Mouse (Mus musculus): ENCODE measurements around the gene Foxe3. TPM values are rescaled to one million over a fixed set of nuclear protein-coding genes. Genes with fewer than 3 reads are reported as not detected.
"Not testable (repeated sequence)": the region's sequence is repeated elsewhere in the genome, so short reads cannot be mapped to it uniquely, and the experiment has no call there.

The Foxe3 gene
- 6.7 and 14.7 TPM in 2 replicates for polyA plus RNA-seq (2016; fragmentation: Nextera tagmentation; extraction: Ambion mirVana)

GRCm38 (mm10) chr4:114925917-114926312, at the start of gene Foxe3:
Gene Foxe3, minus strand, starts transcription at chr4:114926013.
- H3K27me3 ChIP-seq (ENCODE audit: low read depth, poor library complexity, severe bottlenecking): peaks cover 91% of the 10 kb centered on the region
- WGBS: under 1% methylated on average over 24 of the region's 25 CpGs
- H3K9me3 ChIP-seq (replicated peaks): no peaks in the 10 kb centered on the region
- peaks cover 33% of the 10 kb centered on the region for H3K4me1 ChIP-seq
- DNase-seq (ENCODE audit: low spot score): no peak
- no peaks in the 10 kb centered on the region for H3K36me3 ChIP-seq
- peak within 1 kb of the TSS; percentile 81 for H3K27ac ChIP-seq (replicated peaks)
- H3K4me3 ChIP-seq: peak within 1 kb of the TSS; percentile 60

- Histone ChIP-seq H3K36me3 (peaks cover 10% of the 10 kb centered on the region), H3K4me1 (no peaks in the 10 kb centered on the region), H3K27me3 (ENCODE audit: low read depth, poor library complexity, severe bottlenecking) (no peaks in the 10 kb centered on the region), H3K9me3 (replicated peaks) (no peaks in the 10 kb centered on the region), H3K4me3 (no peak overlapping the region), H3K27ac (replicated peaks) (no peak overlapping the region)
- no peak for DNase-seq (ENCODE audit: low spot score)
- WGBS: 89% methylated on average over 1 of the region's 1 CpGs
These were observed 47.5 kb upstream of the Foxe3 start for GRCm38 (mm10) chr4:114973229-114973740.

- H3K4me1 ChIP-seq: no peaks in the 10 kb centered on the region
- H3K4me3 ChIP-seq: no peak overlapping the region
- H3K27me3 ChIP-seq (ENCODE audit: low read depth, poor library complexity, severe bottlenecking): no peaks in the 10 kb centered on the region
- no peaks in the 10 kb centered on the region for H3K9me3 ChIP-seq (replicated peaks)
- WGBS: 97% methylated on average over 5 of the region's 5 CpGs
- no peak overlapping the region for H3K27ac ChIP-seq (replicated peaks)
- no peak for DNase-seq (ENCODE audit: low spot score)
- peaks cover 36% of the 10 kb centered on the region for H3K36me3 ChIP-seq
These were observed 44.9 kb upstream of the Foxe3 start for GRCm38 (mm10) chr4:114970736-114971135.

GRCm38 (mm10) chr4:114960881-114961280, 35.1 kb upstream of the Foxe3 start:
- H3K4me3 ChIP-seq; H3K9me3 ChIP-seq (replicated peaks); H3K27me3 ChIP-seq (ENCODE audit: low read depth, poor library complexity, severe bottlenecking); H3K4me1 ChIP-seq; H3K27ac ChIP-seq (replicated peaks); DNase-seq (ENCODE audit: low spot score): not testable (repeated sequence)
- WGBS: 91% methylated on average over 2 of the region's 2 CpGs
- H3K36me3 ChIP-seq: peaks cover 59% of the 10 kb centered on the region

- no peak overlapping the region for H3K4me3 ChIP-seq
- WGBS: 91% methylated on average over 2 of the region's 2 CpGs
- no peaks in the 10 kb centered on the region for H3K4me1 ChIP-seq
- DNase-seq (ENCODE audit: low spot score): no peak
- H3K9me3 ChIP-seq (replicated peaks): no peaks in the 10 kb centered on the region
- no peaks in the 10 kb centered on the region for H3K27me3 ChIP-seq (ENCODE audit: low read depth, poor library complexity, severe bottlenecking)
- peaks cover 45% of the 10 kb centered on the region for H3K36me3 ChIP-seq
- no peak overlapping the region for H3K27ac ChIP-seq (replicated peaks)
These were observed 33.7 kb upstream of the Foxe3 start for GRCm38 (mm10) chr4:114959533-114959932.

- Histone ChIP-seq H3K9me3 (replicated peaks) (no peaks in the 10 kb centered on the region), H3K4me1 (no peaks in the 10 kb centered on the region), H3K36me3 (peaks cover 39% of the 10 kb centered on the region), H3K4me3 (no peak overlapping the region), H3K27ac (replicated peaks) (no peak overlapping the region), H3K27me3 (ENCODE audit: low read depth, poor library complexity, severe bottlenecking) (no peaks in the 10 kb centered on the region)
- DNase-seq (ENCODE audit: low spot score): no peak
- 96% methylated on average over 4 of the region's 4 CpGs for WGBS
These were observed 33.0 kb upstream of the Foxe3 start for GRCm38 (mm10) chr4:114958786-114959185.

- Histone ChIP-seq H3K27me3 (ENCODE audit: low read depth, poor library complexity, severe bottlenecking) (no peaks in the 10 kb centered on the region), H3K36me3 (peaks cover 38% of the 10 kb centered on the region), H3K4me3 (no peak overlapping the region), H3K4me1 (no peaks in the 10 kb centered on the region), H3K27ac (replicated peaks) (no peak overlapping the region), H3K9me3 (replicated peaks) (no peaks in the 10 kb centered on the region)
- WGBS: 86% methylated on average over 2 of the region's 2 CpGs
- DNase-seq (ENCODE audit: low spot score): no peak
These were observed 32.4 kb upstream of the Foxe3 start for GRCm38 (mm10) chr4:114958231-114958630.

- Histone ChIP-seq H3K4me1 (no peaks in the 10 kb centered on the region), H3K27ac (replicated peaks) (no peak overlapping the region), H3K27me3 (ENCODE audit: low read depth, poor library complexity, severe bottlenecking) (no peaks in the 10 kb centered on the region), H3K9me3 (replicated peaks) (no peaks in the 10 kb centered on the region), H3K4me3 (no peak overlapping the region), H3K36me3 (peaks cover 30% of the 10 kb centered on the region)
- no peak for DNase-seq (ENCODE audit: low spot score)
These were observed 31.6 kb upstream of the Foxe3 start for GRCm38 (mm10) chr4:114957403-114957802.

GRCm38 (mm10) chr4:114953172-114953571, 27.4 kb upstream of the Foxe3 start:
- no peaks in the 10 kb centered on the region for H3K36me3 ChIP-seq
- H3K27me3 ChIP-seq (ENCODE audit: low read depth, poor library complexity, severe bottlenecking): peaks cover 11% of the 10 kb centered on the region
- H3K4me3 ChIP-seq: no peak overlapping the region
- 83% methylated on average over 3 of the region's 3 CpGs for WGBS
- no peak for DNase-seq (ENCODE audit: low spot score)
- H3K27ac ChIP-seq (replicated peaks): no peak overlapping the region
- H3K9me3 ChIP-seq (replicated peaks): no peaks in the 10 kb centered on the region
- H3K4me1 ChIP-seq: no peaks in the 10 kb centered on the region

- 78% methylated on average over 7 of the region's 7 CpGs for WGBS
- H3K9me3 ChIP-seq (replicated peaks): no peaks in the 10 kb centered on the region
- H3K27ac ChIP-seq (replicated peaks): no peak overlapping the region
- peaks cover 51% of the 10 kb centered on the region for H3K27me3 ChIP-seq (ENCODE audit: low read depth, poor library complexity, severe bottlenecking)
- DNase-seq (ENCODE audit: low spot score): no peak
- peaks cover 10% of the 10 kb centered on the region for H3K4me1 ChIP-seq
- no peaks in the 10 kb centered on the region for H3K36me3 ChIP-seq
- H3K4me3 ChIP-seq: no peak overlapping the region
These were observed 22.2 kb upstream of the Foxe3 start for GRCm38 (mm10) chr4:114947852-114948481.

GRCm38 (mm10) chr4:114947395-114947794, 21.6 kb upstream of the Foxe3 start:
- Histone ChIP-seq H3K27ac (replicated peaks) (no peak overlapping the region), H3K27me3 (ENCODE audit: low read depth, poor library complexity, severe bottlenecking) (peaks cover 56% of the 10 kb centered on the region), H3K36me3 (no peaks in the 10 kb centered on the region), H3K4me1 (peaks cover 16% of the 10 kb centered on the region), H3K9me3 (replicated peaks) (no peaks in the 10 kb centered on the region), H3K4me3 (no peak overlapping the region)
- WGBS: 33% methylated on average over 6 of the region's 6 CpGs
- DNase-seq (ENCODE audit: low spot score): peak; percentile 75

GRCm38 (mm10) chr4:114946416-114946815, 20.6 kb upstream of the Foxe3 start:
- no peaks in the 10 kb centered on the region for H3K36me3 ChIP-seq
- no peak overlapping the region for H3K4me3 ChIP-seq
- 86% methylated on average over 4 of the region's 4 CpGs for WGBS
- H3K4me1 ChIP-seq: peaks cover 23% of the 10 kb centered on the region
- H3K27ac ChIP-seq (replicated peaks): no peak overlapping the region
- peaks cover 56% of the 10 kb centered on the region for H3K27me3 ChIP-seq (ENCODE audit: low read depth, poor library complexity, severe bottlenecking)
- no peaks in the 10 kb centered on the region for H3K9me3 ChIP-seq (replicated peaks)
- DNase-seq (ENCODE audit: low spot score): no peak

- H3K4me3 ChIP-seq: no peak overlapping the region
- no peaks in the 10 kb centered on the region for H3K36me3 ChIP-seq
- WGBS: 35% methylated on average over 5 of the region's 5 CpGs
- H3K4me1 ChIP-seq: peaks cover 23% of the 10 kb centered on the region
- no peak overlapping the region for H3K27ac ChIP-seq (replicated peaks)
- H3K27me3 ChIP-seq (ENCODE audit: low read depth, poor library complexity, severe bottlenecking): peaks cover 57% of the 10 kb centered on the region
- H3K9me3 ChIP-seq (replicated peaks): no peaks in the 10 kb centered on the region
- DNase-seq (ENCODE audit: low spot score): no peak
These were observed 19.2 kb upstream of the Foxe3 start for GRCm38 (mm10) chr4:114945021-114945420.

All from midbrain, embryonic 10.5 days (tissue).